Mouse (Mus musculus) liver, embryonic 11.5 days (tissue): Measurements from ENCODE around the gene Olfr126. TPM values are rescaled to one million over a fixed set of nuclear protein-coding genes. Genes with fewer than 3 reads are reported as not detected.

Experiments used
- ATAC-seq: fragments of 200-750 bp; cut with Nextera tagmentation; replicated peaks from 2 replicates; pipeline ENCODE4 v1.8.0; 2017; ENCODE audit warnings: moderate number of reproducible peaks, mild to moderate bottlenecking, moderate TSS enrichment, moderate library complexity; ENCODE audit not compliant: low FRiP score
- DNase-seq: peaks from one replicate; pipeline ENCODE4 v3.0.0-alpha.2; 2017; ENCODE audit warnings: low spot score
- H3K27ac ChIP-seq: fragments of 300-500 bp; sonication (generic); 2 replicates; pipeline ENCODE4 v1.5.1; 2014; ENCODE audit warnings: mild to moderate bottlenecking, low read depth, low read length, control low read depth
- H3K27me3 ChIP-seq: fragments of 300-500 bp; sonication (generic); replicated peaks from 2 replicates; pipeline ENCODE4 v1.6.1; 2014; ENCODE audit warnings: low read length, mixed read lengths; ENCODE audit not compliant: control insufficient read depth, insufficient read depth
- H3K36me3 ChIP-seq: fragments of 300-500 bp; sonication (generic); 2 replicates; pipeline ENCODE4 v1.6.1; 2014; ENCODE audit warnings: mild to moderate bottlenecking, low read length, moderate library complexity, mixed read lengths; ENCODE audit not compliant: control insufficient read depth, insufficient read depth
- H3K4me1 ChIP-seq: fragments of 300-500 bp; sonication (generic); replicated peaks from 2 replicates; pipeline ENCODE4 v1.6.1; 2014; ENCODE audit warnings: low read length, mixed read lengths; ENCODE audit not compliant: control insufficient read depth, insufficient read depth
- H3K4me2 ChIP-seq: fragments of 300-500 bp; sonication (generic); 2 replicates; pipeline ENCODE4 v1.6.1; 2014; ENCODE audit warnings: mild to moderate bottlenecking, control low read depth, moderate library complexity
- H3K4me3 ChIP-seq: fragments of 300-500 bp; sonication (generic); 2 replicates; pipeline ENCODE4 v1.5.1; 2014; ENCODE audit warnings: low read depth, low read length, control low read depth
- H3K9ac ChIP-seq: fragments of 300-500 bp; sonication (generic); 2 replicates; pipeline ENCODE4 v1.6.1; 2014; ENCODE audit warnings: low read depth, low read length, control low read depth
- H3K9me3 ChIP-seq: fragments of 300-500 bp; sonication (generic); 2 replicates; pipeline ENCODE4 v1.6.1; 2016; ENCODE audit warnings: low read length, inconsistent platforms, mixed read lengths; ENCODE audit not compliant: control insufficient read depth
- WGBS: fragments of 180-500 bp; shearing (Covaris S2); extraction: QIAGEN DNeasy Blood & Tissue Kit; methylation state at CpG from one replicate; pipeline ENCODE4 v1.1.7; 2014; 5-methylcytosine and 5-hydroxymethylcytosine counted together
- polyA plus RNA-seq: library from polyadenylated mRNA; unstranded; fragments of >200 nt; fragmentation: Nextera tagmentation; extraction: Ambion mirVana; gene quantifications from 2 replicates; pipeline ENCODE4 v1.2.1, GENCODE M21; 2014

The Olfr126 gene
- not detected in 2 replicates for polyA plus RNA-seq

DNA sequence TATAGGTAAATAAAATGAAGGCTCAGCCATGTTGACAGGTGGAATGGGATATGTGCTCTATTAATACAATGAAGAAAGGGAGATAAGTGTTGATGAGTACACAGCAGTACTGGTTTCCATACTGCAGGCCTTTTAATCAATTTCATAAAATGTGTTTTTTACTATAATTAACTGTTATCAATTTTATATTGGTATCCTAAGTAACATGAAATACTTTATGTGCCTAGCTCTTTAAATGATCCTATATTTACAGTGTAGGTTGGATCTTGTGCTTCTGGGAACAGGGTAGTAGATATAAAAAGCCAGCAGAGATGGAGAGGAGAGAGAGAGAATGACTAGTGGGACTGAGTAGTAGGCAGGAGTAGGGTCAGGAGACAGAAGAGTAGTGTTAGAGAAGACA lies at the start of gene Olfr126:
Olfr126 (plus strand) TSS at position 301 of the 400 bp plus-strand sequence.
- H3K4me1 ChIP-seq, result no peaks in the 10 kb centered on the region
- H3K27ac ChIP-seq, result no peak within 1 kb of the TSS
- H3K36me3 ChIP-seq, result no peaks in the 10 kb centered on the region
- H3K27me3 ChIP-seq, result no peaks in the 10 kb centered on the region
- no peak within 1 kb of the TSS for H3K9ac ChIP-seq
- no peak within 1 kb of the TSS for H3K4me2 ChIP-seq
- DNase-seq (no peak), ATAC-seq (no peak)
- no peak within 1 kb of the TSS for H3K4me3 ChIP-seq
- H3K9me3 ChIP-seq, result no peaks in the 10 kb centered on the region

- Histone ChIP-seq H3K36me3 (no peaks in the 10 kb centered on the region), H3K27me3 (no peaks in the 10 kb centered on the region), H3K27ac (no peak within 1 kb of the TSS), H3K9me3 (no peaks in the 10 kb centered on the region), H3K9ac (no peak within 1 kb of the TSS), H3K4me1 (no peaks in the 10 kb centered on the region), H3K4me3 (no peak within 1 kb of the TSS), H3K4me2 (no peak within 1 kb of the TSS)
- 79% methylated on average over 3 of the region's 3 CpGs for WGBS
- DNase-seq (no peak), ATAC-seq (no peak)
Measured at GRCm38 (mm10) chr17:37799588-37799987, 47.7 kb upstream of the Olfr126 start, which contains the start of gene Olfr124. Olfr124 (plus strand) TSS chr17:37799888.

DNA sequence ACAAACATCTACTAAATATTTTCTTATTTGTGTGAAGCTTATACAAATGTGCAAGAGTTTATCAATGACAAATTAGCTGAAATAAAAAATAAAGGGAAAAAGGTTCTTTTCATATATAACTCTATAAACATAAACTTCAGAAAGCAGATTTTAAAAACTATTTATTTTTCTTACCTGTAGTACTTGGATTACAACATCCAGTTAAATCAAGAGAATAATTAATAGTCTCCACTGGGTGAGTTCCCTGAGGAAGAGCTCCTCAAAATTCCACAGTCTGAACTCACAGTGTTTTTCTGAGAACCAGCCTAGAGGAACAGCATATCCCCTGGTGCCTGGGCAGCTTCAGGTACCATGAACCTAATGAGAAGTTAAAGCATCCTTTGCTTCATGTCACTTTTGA lies 14.6 kb upstream of the Olfr126 start, which contains the start of gene Olfr125:
Olfr125 (plus strand) TSS at position 301 of the 400 bp plus-strand sequence.
- DNase-seq, result no peak
- Histone ChIP-seq H3K27ac (no peak within 1 kb of the TSS), H3K9me3 (no peaks in the 10 kb centered on the region), H3K4me3 (no peak within 1 kb of the TSS), H3K36me3 (no peaks in the 10 kb centered on the region), H3K9ac (no peak within 1 kb of the TSS), H3K4me2 (no peak within 1 kb of the TSS), H3K4me1 (no peaks in the 10 kb centered on the region), H3K27me3 (no peaks in the 10 kb centered on the region)
- no peak for ATAC-seq

GRCm38 (mm10) chr17:37863901-37864300 lies 16.6 kb downstream of the Olfr126 start:
- Histone ChIP-seq H3K4me1 (no peaks in the 10 kb centered on the region), H3K9ac (no peak overlapping the region), H3K4me2 (no peak overlapping the region), H3K4me3 (no peak overlapping the region), H3K27ac (no peak overlapping the region), H3K9me3 (no peaks in the 10 kb centered on the region; the same call in 1 of the 2 replicates), H3K36me3 (no peaks in the 10 kb centered on the region), H3K27me3 (no peaks in the 10 kb centered on the region)
- 59% methylated on average over 2 of the region's 2 CpGs for WGBS
- DNase-seq, result no peak
- no peak for ATAC-seq

GRCm38 (mm10) chr17:37869676-37870205 lies 22.5 kb downstream of the Olfr126 start:
- Histone ChIP-seq H3K27me3 (no peaks in the 10 kb centered on the region), H3K4me2 (no peak overlapping the region), H3K27ac (no peak overlapping the region), H3K4me1 (no peaks in the 10 kb centered on the region), H3K36me3 (no peaks in the 10 kb centered on the region), H3K9me3 (no peaks in the 10 kb centered on the region), H3K4me3 (no peak overlapping the region), H3K9ac (no peak overlapping the region)
- ATAC-seq (no peak), DNase-seq (no peak)
- 29% methylated on average over 8 of the region's 8 CpGs for WGBS

DNA sequence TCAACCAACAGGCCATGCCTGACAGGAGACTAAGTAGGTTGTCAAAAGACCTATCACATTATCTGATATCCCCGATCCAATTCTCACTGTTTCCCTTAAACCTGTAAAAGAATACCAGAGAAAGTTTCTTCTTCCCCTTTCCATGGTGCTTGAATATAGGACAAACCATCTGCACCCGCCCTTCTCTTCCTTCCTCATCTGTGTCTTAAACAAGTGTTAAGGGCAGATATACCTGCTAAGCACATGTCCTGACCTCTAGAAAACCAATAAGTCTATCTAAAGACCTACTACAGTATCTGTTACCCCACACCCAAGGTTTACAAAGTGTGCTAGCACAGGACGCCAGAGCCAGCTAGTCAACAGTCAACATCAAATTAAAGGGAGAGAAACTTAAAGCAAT lies 26.5 kb downstream of the Olfr126 start:
- no peak overlapping the region for H3K27ac ChIP-seq
- no peak for DNase-seq

DNA sequence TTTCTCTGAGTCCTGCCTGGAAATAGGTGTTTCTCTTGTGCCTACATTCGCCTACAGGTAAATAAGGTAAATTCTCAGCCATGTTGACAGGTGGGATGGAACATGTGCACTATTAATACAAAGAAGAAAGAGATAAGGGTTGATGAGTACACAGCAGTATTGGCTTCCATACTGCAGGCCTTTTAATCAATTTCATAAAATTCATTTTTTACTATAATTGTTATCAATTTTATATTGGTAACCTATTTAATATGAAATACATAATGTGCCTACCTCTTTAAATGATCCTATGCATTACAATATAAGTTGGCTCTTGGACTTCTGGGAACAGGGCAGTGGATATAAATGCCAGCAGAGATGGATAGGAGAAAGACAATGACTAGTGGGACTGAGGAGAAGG lies 52.9 kb downstream of the Olfr126 start, which contains the start of gene Olfr127:
Olfr127 (plus strand) TSS at position 301 of the 400 bp plus-strand sequence.
- WGBS, result 66% methylated on average over 1 of the region's 1 CpGs
- Histone ChIP-seq H3K27me3 (no peaks in the 10 kb centered on the region), H3K36me3 (no peaks in the 10 kb centered on the region), H3K9ac (no peak within 1 kb of the TSS), H3K4me1 (no peaks in the 10 kb centered on the region), H3K27ac (no peak within 1 kb of the TSS), H3K4me2 (no peak within 1 kb of the TSS), H3K4me3 (no peak within 1 kb of the TSS), H3K9me3 (no peaks in the 10 kb centered on the region)
- DNase-seq (no peak), ATAC-seq (no peak)

More for the DNA sequence above, 26.5 kb downstream of the Olfr126 start:
- Histone ChIP-seq H3K9ac (no peak overlapping the region), H3K9me3 (no peaks in the 10 kb centered on the region), H3K36me3 (no peaks in the 10 kb centered on the region), H3K27me3 (no peaks in the 10 kb centered on the region), H3K4me1 (no peaks in the 10 kb centered on the region), H3K4me3 (no peak overlapping the region), H3K4me2 (no peak overlapping the region)
- WGBS, result 59% methylated on average over 3 of the region's 3 CpGs
- no peak for ATAC-seq

Other genes starting within 250 kb of the Olfr126 start
- not detected in 2 replicates for gene Olfr115, start 220.4 kb upstream of the Olfr126 start, polyA plus RNA-seq
- gene Olfr116, start 220.3 kb upstream of the Olfr126 start, polyA plus RNA-seq, result not detected in 2 replicates
- gene Olfr117, start 183.7 kb upstream of the Olfr126 start, polyA plus RNA-seq, result not detected in 2 replicates
- gene Olfr118, start 180.5 kb upstream of the Olfr126 start, polyA plus RNA-seq, result not detected in 2 replicates
- not detected in 2 replicates for gene Olfr119, start 150.9 kb upstream of the Olfr126 start, polyA plus RNA-seq
- gene Olfr120, start 125.7 kb upstream of the Olfr126 start, polyA plus RNA-seq, result not detected in 2 replicates
- not detected in 2 replicates for gene Olfr121, start 98.6 kb upstream of the Olfr126 start, polyA plus RNA-seq
- not detected in 2 replicates for gene Olfr122, start 78.9 kb upstream of the Olfr126 start, polyA plus RNA-seq
- gene Olfr123, start 54.0 kb upstream of the Olfr126 start, polyA plus RNA-seq, result not detected in 2 replicates
- gene Olfr124, start 47.6 kb upstream of the Olfr126 start, polyA plus RNA-seq, result not detected in 2 replicates
- gene Olfr125, start 14.5 kb upstream of the Olfr126 start, polyA plus RNA-seq, result not detected in 2 replicates
- gene Olfr127, start 53.0 kb downstream of the Olfr126 start, polyA plus RNA-seq, result not detected in 2 replicates
- gene Olfr128, start 73.1 kb downstream of the Olfr126 start, polyA plus RNA-seq, result not detected in 2 replicates
- gene Olfr761, start 105.6 kb downstream of the Olfr126 start, polyA plus RNA-seq, result not detected in 2 replicates
- not detected in 2 replicates for gene Olfr129, start 212.6 kb downstream of the Olfr126 start, polyA plus RNA-seq
- gene Olfr130, start 216.4 kb downstream of the Olfr126 start, polyA plus RNA-seq, result not detected in 2 replicates
- gene Olfr131, start 241.2 kb downstream of the Olfr126 start, polyA plus RNA-seq, result not detected in 2 replicates